Mouse (Mus musculus) megakaryocyte, embryonic 14.5 days (primary cell): ENCODE measurements around the gene Cgnl1.

ENCODE experiments used
- FLI1 ChIP-seq: IDR thresholded peaks from 2 replicates; pipeline ENCODE4 v1.6.1; 2012; ENCODE audit warnings: low read length, inconsistent platforms, mixed read lengths
- GATA1 ChIP-seq: IDR thresholded peaks from 3 replicates; pipeline ENCODE4 v1.6.1; 2012; ENCODE audit warnings: mixed read lengths, low read length, inconsistent platforms, borderline replicate concordance

- TF ChIP-seq GATA1: no peak
- no peak for TF ChIP-seq FLI1
Measured at GRCm38 (mm10) chr9:71728822-71729311, 42.5 kb downstream of the Cgnl1 start.
